Mouse (Mus musculus) liver, embryonic 12.5 days (tissue): ENCODE results near the gene Nes. TPM values are rescaled to one million over a fixed set of nuclear protein-coding genes. Genes with fewer than 3 reads are reported as not detected.

ENCODE experiments used
- ATAC-seq: fragments of 200-750 bp; cut with Nextera tagmentation; 2 replicates; pipeline ENCODE4 v1.8.0; 2017; ENCODE audit warnings: moderate number of reproducible peaks, mild to moderate bottlenecking, moderate library complexity
- H3K27ac ChIP-seq: fragments of 300-500 bp; sonication (generic); 2 replicates; pipeline ENCODE4 v1.5.1; 2016; ENCODE audit warnings: mild to moderate bottlenecking
- H3K27me3 ChIP-seq: fragments of 300-500 bp; sonication (generic); replicated peaks from 2 replicates; pipeline ENCODE4 v1.6.1; 2016; ENCODE audit warnings: mild to moderate bottlenecking, moderate library complexity
- H3K36me3 ChIP-seq: fragments of 300-500 bp; sonication (generic); 2 replicates; pipeline ENCODE4 v1.6.1; 2016; ENCODE audit warnings: mild to moderate bottlenecking, moderate library complexity
- H3K4me1 ChIP-seq: fragments of 300-500 bp; sonication (generic); 2 replicates; pipeline ENCODE4 v1.6.1; 2016
- H3K4me2 ChIP-seq: fragments of 300-500 bp; sonication (generic); 2 replicates; pipeline ENCODE4 v1.6.1; 2016; ENCODE audit warnings: mild to moderate bottlenecking, moderate library complexity
- H3K4me3 ChIP-seq: fragments of 300-500 bp; sonication (generic); 2 replicates; pipeline ENCODE4 v1.5.1; 2016; ENCODE audit warnings: mild to moderate bottlenecking, moderate library complexity
- H3K9ac ChIP-seq: fragments of 300-500 bp; sonication (generic); 2 replicates; pipeline ENCODE4 v1.6.1; 2016; ENCODE audit warnings: mild to moderate bottlenecking, moderate library complexity
- H3K9me3 ChIP-seq: fragments of 300-500 bp; sonication (generic); replicated peaks from 2 replicates; pipeline ENCODE4 v1.6.1; 2016; ENCODE audit warnings: mild to moderate bottlenecking, moderate library complexity
- WGBS: fragments of 180-500 bp; shearing (Covaris S2); methylation state at CpG from one replicate; pipeline ENCODE4 v1.1.7; 2016; ENCODE audit not compliant: insufficient replicate concordance; 5-methylcytosine and 5-hydroxymethylcytosine counted together
- polyA plus RNA-seq: library from polyadenylated mRNA; unstranded; fragments of >200 nt; fragmentation: Nextera tagmentation; extraction: Ambion mirVana; gene quantifications from 2 replicates; pipeline ENCODE4 v1.2.1, GENCODE M21; 2016

Gene Nes
- polyA plus RNA-seq, 1 experiment from 2014 or later = 7.2 TPM

GRCm38 (mm10) chr3:87944838-87945600 is 25.9 kb upstream of the Nes start:
- no peak overlapping the region for H3K4me2 ChIP-seq
- H3K9ac ChIP-seq = no peak overlapping the region
- H3K36me3 ChIP-seq = peaks cover 27% of the 10 kb centered on the region
- ATAC-seq = no peak
- H3K27ac ChIP-seq = no peak overlapping the region
- H3K9me3 ChIP-seq = no peaks in the 10 kb centered on the region
- no peak overlapping the region for H3K4me3 ChIP-seq
- peaks cover 58% of the 10 kb centered on the region for H3K27me3 ChIP-seq
- 42% methylated on average over 4 of the region's 4 CpGs for WGBS
- peaks cover 31% of the 10 kb centered on the region for H3K4me1 ChIP-seq

GRCm38 (mm10) chr3:87945781-87946540 is 24.9 kb upstream of the Nes start:
- Histone ChIP-seq H3K4me1 (peaks cover 31% of the 10 kb centered on the region), H3K27ac (no peak overlapping the region), H3K36me3 (peaks cover 17% of the 10 kb centered on the region), H3K4me3 (no peak overlapping the region), H3K9me3 (no peaks in the 10 kb centered on the region), H3K9ac (no peak overlapping the region), H3K4me2 (no peak overlapping the region), H3K27me3 (peaks cover 68% of the 10 kb centered on the region)
- 26% methylated on average over 12 of the region's 12 CpGs for WGBS
- ATAC-seq = no peak

- 15% methylated on average over 1 of the region's 1 CpGs for WGBS
- Histone ChIP-seq H3K9me3 (no peaks in the 10 kb centered on the region), H3K4me3 (no peak overlapping the region), H3K27me3 (peaks cover 73% of the 10 kb centered on the region), H3K4me1 (peaks cover 31% of the 10 kb centered on the region), H3K9ac (no peak overlapping the region), H3K36me3 (peaks cover 12% of the 10 kb centered on the region), H3K27ac (no peak overlapping the region), H3K4me2 (no peak overlapping the region)
- ATAC-seq = no peak
These were observed 24.4 kb upstream of the Nes start for GRCm38 (mm10) chr3:87946541-87946860.

- Histone ChIP-seq H3K9me3 (no peaks in the 10 kb centered on the region), H3K27me3 (peaks cover 80% of the 10 kb centered on the region), H3K4me1 (peaks cover 36% of the 10 kb centered on the region), H3K36me3 (peaks cover 5% of the 10 kb centered on the region), H3K4me3 (peak overlapping the region; percentile 31), H3K27ac (no peak overlapping the region), H3K4me2 (peak overlapping the region; percentile 54), H3K9ac (no peak overlapping the region)
- no peak for ATAC-seq
- 5% methylated on average over 26 of the region's 26 CpGs for WGBS
These were observed 23.6 kb upstream of the Nes start for GRCm38 (mm10) chr3:87947056-87947810.

GRCm38 (mm10) chr3:87947811-87948199 is 23.1 kb upstream of the Nes start:
- WGBS = 3% methylated on average over 15 of the region's 17 CpGs
- no peak for ATAC-seq
- peak overlapping the region; percentile 54 for H3K4me2 ChIP-seq
- no peak overlapping the region for H3K9ac ChIP-seq
- peaks cover 86% of the 10 kb centered on the region for H3K27me3 ChIP-seq
- H3K4me1 ChIP-seq = peaks cover 37% of the 10 kb centered on the region
- H3K4me3 ChIP-seq = peak overlapping the region; percentile 31
- H3K36me3 ChIP-seq = no peaks in the 10 kb centered on the region
- H3K27ac ChIP-seq = no peak overlapping the region
- H3K9me3 ChIP-seq = no peaks in the 10 kb centered on the region

GRCm38 (mm10) chr3:87948378-87949265 is 22.3 kb upstream of the Nes start, which contains the start of gene Crabp2:
Gene Crabp2, plus strand, starts transcription at chr3:87948666.
- no peak for ATAC-seq
- peak within 1 kb of the TSS; percentile 31 for H3K4me3 ChIP-seq
- H3K4me1 ChIP-seq = peaks cover 37% of the 10 kb centered on the region
- WGBS = 5% methylated on average over 35 of the region's 35 CpGs
- no peaks in the 10 kb centered on the region for H3K9me3 ChIP-seq
- no peak within 1 kb of the TSS for H3K27ac ChIP-seq
- H3K36me3 ChIP-seq = no peaks in the 10 kb centered on the region
- peak within 1 kb of the TSS; percentile 54 for H3K4me2 ChIP-seq
- H3K9ac ChIP-seq = no peak within 1 kb of the TSS
- peaks cover 94% of the 10 kb centered on the region for H3K27me3 ChIP-seq

GRCm38 (mm10) chr3:87949266-87949954 is 21.5 kb upstream of the Nes start:
- H3K36me3 ChIP-seq = no peaks in the 10 kb centered on the region
- H3K4me1 ChIP-seq = peaks cover 37% of the 10 kb centered on the region
- H3K27me3 ChIP-seq = peaks cover 100% of the 10 kb centered on the region
- WGBS = 12% methylated on average over 16 of the region's 16 CpGs
- ATAC-seq = no peak
- no peak overlapping the region for H3K4me3 ChIP-seq
- no peak overlapping the region for H3K4me2 ChIP-seq
- H3K27ac ChIP-seq = no peak overlapping the region
- no peak overlapping the region for H3K9ac ChIP-seq
- H3K9me3 ChIP-seq = no peaks in the 10 kb centered on the region

- no peak overlapping the region for H3K9ac ChIP-seq
- H3K27me3 ChIP-seq = peaks cover 100% of the 10 kb centered on the region
- H3K4me2 ChIP-seq = no peak overlapping the region
- no peak overlapping the region for H3K4me3 ChIP-seq
- no peaks in the 10 kb centered on the region for H3K36me3 ChIP-seq
- ATAC-seq = no peak
- no peaks in the 10 kb centered on the region for H3K9me3 ChIP-seq
- WGBS = 9% methylated on average over 13 of the region's 13 CpGs
- no peak overlapping the region for H3K27ac ChIP-seq
- H3K4me1 ChIP-seq = peaks cover 34% of the 10 kb centered on the region
These were observed 20.8 kb upstream of the Nes start for GRCm38 (mm10) chr3:87949955-87950515.

GRCm38 (mm10) chr3:87951946-87952345 is 18.9 kb upstream of the Nes start:
- H3K36me3 ChIP-seq = no peaks in the 10 kb centered on the region
- WGBS = 6% methylated on average over 12 of the region's 12 CpGs
- H3K27me3 ChIP-seq = peaks cover 97% of the 10 kb centered on the region
- peaks cover 28% of the 10 kb centered on the region for H3K4me1 ChIP-seq
- no peaks in the 10 kb centered on the region for H3K9me3 ChIP-seq
- H3K9ac ChIP-seq = no peak overlapping the region
- peak overlapping the region; percentile 29 for H3K4me3 ChIP-seq
- no peak for ATAC-seq
- peak overlapping the region; percentile 55 for H3K4me2 ChIP-seq
- H3K27ac ChIP-seq = no peak overlapping the region

GRCm38 (mm10) chr3:87952440-87952839 is 18.4 kb upstream of the Nes start:
- Histone ChIP-seq H3K27ac (no peak overlapping the region), H3K36me3 (no peaks in the 10 kb centered on the region), H3K4me2 (peak overlapping the region; percentile 55), H3K9ac (no peak overlapping the region), H3K4me1 (peaks cover 23% of the 10 kb centered on the region), H3K27me3 (peaks cover 95% of the 10 kb centered on the region), H3K9me3 (no peaks in the 10 kb centered on the region), H3K4me3 (peak overlapping the region; percentile 29)
- peak; percentile 42; the same call in 1 of the 2 replicates for ATAC-seq
- 1% methylated on average over 5 of the region's 5 CpGs for WGBS
